Mouse (Mus musculus): ENCODE results near the gene Myo3a.

Myo3a gene

GRCm38 (mm10) chr2:22620978-22621827 is 393.9 kb downstream of the Myo3a start:
- no peak for DNase-seq

- peak; percentile 39 for DNase-seq
Measured at GRCm38 (mm10) chr2:22621828-22622731, 394.8 kb downstream of the Myo3a start, which contains the start of gene Gad2. TSS of gene Gad2 (plus strand) at chr2:22622205.

DNA sequence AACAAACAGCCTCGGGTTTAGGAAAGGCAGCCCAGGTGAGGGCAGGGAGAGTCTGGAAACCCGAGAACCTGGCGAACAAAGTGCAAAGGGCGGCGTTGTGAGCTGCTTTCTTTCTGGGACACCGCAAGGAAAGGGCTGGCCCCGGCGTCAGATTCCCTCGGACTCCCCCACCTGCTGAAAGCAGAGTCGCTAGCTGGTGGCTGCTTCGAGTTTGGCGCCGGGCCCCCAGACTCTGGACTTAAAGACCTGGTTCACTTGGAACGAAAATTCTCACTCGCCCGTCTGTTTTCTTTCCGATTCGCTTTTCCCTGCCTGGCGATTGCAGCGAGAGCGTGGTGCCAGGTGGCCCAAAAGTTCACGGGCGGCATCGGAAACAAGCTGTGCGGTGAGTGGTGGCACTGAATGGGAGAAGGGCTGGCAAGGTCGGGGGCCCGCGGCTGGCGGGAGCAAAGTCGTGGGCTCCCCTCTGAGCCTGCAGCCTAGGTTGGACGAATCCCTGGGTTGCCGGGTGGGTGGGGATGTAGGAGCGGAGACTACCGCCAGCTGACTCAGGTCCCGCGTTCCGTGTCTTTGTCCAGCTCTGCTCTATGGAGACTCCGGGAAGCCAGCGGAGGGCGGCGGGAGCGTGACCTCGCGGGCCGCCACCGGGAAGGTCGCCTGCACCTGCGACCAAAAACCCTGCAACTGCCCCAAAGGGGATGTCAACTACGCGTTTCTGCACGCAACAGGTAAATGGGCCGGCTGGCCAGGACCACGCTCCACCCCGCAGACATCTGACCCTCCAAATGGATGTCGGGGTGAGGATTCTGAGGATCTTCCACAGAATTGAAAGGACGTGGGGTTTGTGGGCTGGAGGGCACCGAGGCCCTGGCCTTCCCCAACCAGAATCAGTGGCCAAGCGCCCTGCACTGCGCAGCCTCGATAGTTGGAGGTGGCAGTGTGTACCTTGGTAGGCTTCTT is 396.1 kb downstream of the Myo3a start:
- peak; percentile 11 for DNase-seq

- DNase-seq = no peak
Measured at GRCm38 (mm10) chr2:22624188-22624975, 397.1 kb downstream of the Myo3a start.

GRCm38 (mm10) chr2:22625096-22625960 is 398.0 kb downstream of the Myo3a start:
- no peak for DNase-seq

DNA sequence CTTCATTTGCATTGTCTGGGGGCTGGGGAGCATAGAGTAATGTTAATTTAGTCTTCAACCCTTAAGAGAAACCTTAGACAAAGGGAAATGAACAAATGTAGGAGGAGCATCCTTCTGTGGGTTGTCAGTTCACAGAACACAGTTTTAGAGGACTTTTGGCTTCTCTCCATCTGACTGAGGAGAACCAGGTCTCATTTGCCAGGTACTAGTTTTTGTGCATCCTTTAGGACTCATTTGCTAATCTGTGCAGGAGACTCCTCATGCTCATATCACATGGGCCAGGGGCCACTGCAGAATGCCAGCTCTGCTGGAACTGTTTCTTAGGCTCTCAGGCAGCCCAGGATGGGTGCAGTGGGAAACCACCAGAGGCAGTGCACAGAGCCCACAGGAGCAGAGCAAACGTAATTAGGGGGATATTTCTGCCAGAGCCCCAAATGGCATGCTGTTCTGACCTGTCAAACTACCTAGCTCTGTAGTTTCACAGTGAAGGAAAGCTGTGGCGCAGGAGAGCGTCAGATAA is 399.9 kb downstream of the Myo3a start:
- no peak for DNase-seq

DNA sequence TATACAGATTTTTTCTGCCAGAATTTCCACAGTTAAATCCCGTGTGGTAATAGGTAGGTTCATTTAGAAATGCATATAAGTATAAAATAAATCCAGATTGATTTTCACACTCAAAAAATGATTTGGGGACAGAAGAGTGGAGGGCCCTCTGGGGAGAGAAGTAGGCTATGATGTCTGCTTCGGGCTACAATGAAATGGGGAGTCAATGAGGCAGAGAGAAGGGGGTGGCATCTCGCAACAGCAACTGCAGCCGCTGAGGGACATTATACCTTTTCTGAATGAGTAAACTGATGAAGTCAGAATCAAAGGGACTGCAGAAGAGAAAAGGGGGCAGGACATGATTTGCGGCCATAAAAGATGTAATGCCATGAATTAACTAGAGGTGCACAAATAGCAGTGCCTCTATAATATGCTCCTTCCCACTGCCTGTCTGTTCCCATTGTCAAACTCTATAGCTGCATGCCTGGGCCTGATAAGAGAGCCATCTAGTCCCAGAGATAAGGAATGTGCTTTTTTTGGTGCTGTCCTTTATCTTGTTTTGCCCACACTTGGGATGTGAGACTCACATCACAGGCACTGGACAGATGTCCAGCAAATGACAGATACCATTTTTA is 400.6 kb downstream of the Myo3a start:
- no peak for DNase-seq

DNA sequence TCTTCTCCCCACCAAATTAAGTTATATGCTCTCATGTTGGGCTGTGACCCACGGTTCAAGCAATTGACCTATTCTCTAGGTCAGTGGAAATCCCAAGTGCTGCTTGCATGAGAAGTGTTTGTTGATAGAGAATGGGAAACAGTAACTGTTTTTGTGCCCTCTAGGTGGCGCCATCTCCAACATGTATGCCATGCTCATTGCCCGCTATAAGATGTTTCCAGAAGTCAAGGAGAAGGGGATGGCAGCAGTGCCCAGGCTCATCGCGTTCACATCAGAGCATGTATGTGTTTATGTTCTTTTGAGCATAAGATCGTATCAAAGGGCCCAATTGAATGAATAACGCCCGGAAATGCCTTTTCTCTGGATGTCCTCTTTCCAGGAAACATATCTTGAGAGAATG is 407.5 kb downstream of the Myo3a start:
- DNase-seq = peak; percentile 72

DNA sequence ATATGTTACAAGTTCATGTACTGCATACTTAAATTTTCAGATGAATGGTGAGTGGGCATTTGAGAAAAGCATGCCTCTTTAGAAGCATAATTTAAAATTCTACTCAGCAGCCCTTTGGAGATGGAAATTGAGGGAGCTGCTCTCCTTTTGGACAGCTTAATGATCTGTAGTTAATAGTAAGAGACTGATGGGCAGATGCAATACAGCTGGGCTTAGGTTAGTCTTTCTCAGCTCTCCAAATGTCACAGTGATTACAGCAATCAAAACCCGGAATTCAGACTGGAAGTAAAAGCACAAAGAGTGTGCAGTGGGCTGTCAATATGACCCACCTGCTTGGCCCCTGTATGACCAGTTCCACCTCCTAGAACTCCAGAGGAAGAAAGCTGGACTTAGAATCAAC is 418.8 kb downstream of the Myo3a start:
- DNase-seq = no peak

- no peak for DNase-seq
Measured at GRCm38 (mm10) chr2:22648394-22648793, 421.1 kb downstream of the Myo3a start.

GRCm38 (mm10) chr2:22651826-22652225 is 424.5 kb downstream of the Myo3a start:
- no peak for DNase-seq

DNA sequence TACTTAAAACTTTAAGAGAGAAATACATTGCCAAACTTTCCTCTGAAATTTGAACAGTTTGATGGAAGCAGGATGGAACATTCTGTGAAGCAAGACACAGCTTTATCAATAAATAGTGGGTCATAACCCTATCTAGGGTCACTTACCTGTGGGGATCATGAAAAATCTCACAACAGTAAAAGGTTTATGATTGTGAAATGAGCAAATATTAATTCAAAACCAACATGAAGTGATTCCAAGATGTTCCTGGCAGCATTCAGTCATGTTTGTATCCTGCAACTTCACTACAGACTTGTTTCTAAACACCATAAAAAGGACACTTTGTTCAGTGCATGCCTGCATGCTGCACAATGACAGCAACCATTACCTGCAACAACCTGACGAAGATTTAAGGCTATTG is 436.4 kb downstream of the Myo3a start:
- no peak for DNase-seq

Data from thymus, postnatal 4 days (tissue).